ENCODE assay signal across 10 mouse cellular contexts in genomic region chr5:118174310-118175009, GRCm38 (mm10). TPM values are rescaled to one million over a fixed set of nuclear protein-coding genes. Genes with fewer than 3 reads are reported as not detected.
DNase-seq lines count a peak whose midpoint lies in the region; ATAC-seq and TF ChIP-seq lines count a peak whose summit lies in the region.
"Had no signal": no experiment of that assay in that cellular context is flagged by ENCODE, and none has a peak within 500 bp of the region (broad histone marks: within the 10 kb centered on the region; RNA-seq: fewer than 3 reads in every experiment).

No protein-coding gene starts in this region.

- peaks cover 66% of the 10 kb centered on the region for H3K27me3 ChIP-seq in E14TG2a.4 (ENCODE audit: insufficient read depth, low read length)
- peaks cover 71% of the 10 kb centered on the region for H3K27me3 ChIP-seq in hindbrain, embryonic 10.5 days (ENCODE audit: insufficient read depth, poor library complexity, severe bottlenecking)
- peaks cover 54% of the 10 kb centered on the region for H3K27me3 ChIP-seq in midbrain, embryonic 11.5 days (ENCODE audit: control insufficient read depth, insufficient read depth, low read length)
- H3K27me3 ChIP-seq in kidney, adult 2 months (replicated peaks; ENCODE audit: control insufficient read depth, insufficient read depth, low read length) = peaks cover 10% of the 10 kb centered on the region

- H3K4me3 ChIP-seq in E14TG2a.4 (replicated peaks; ENCODE audit: low read length) = peak overlapping the region; percentile 73
- H3K4me3 ChIP-seq in hindbrain, embryonic 10.5 days = peak overlapping the region; percentile 49
- peak overlapping the region; percentile 23 for H3K4me3 ChIP-seq in midbrain, embryonic 11.5 days (ENCODE audit: low read depth, low read length)
- no peak overlapping the region for H3K4me3 ChIP-seq in kidney, adult 2 months (ENCODE audit: insufficient read depth, low read depth, low read length)

- no peak for TF ChIP-seq POLR2A in kidney, adult 2 months (IDR thresholded peaks at IDR 0.05; ENCODE audit: low read depth, low read length)

- TF ChIP-seq CTCF in E14TG2a.4 (conservative IDR thresholded peaks at IDR 0.05; ENCODE audit: low read length) = no peak
- no peak for TF ChIP-seq CTCF in kidney, adult 2 months (conservative IDR thresholded peaks at IDR 0.05; ENCODE audit: insufficient read depth, insufficient read length, low read depth, low read length)

- under 1% methylated on average over 22 of the region's 22 CpGs for WGBS in hindbrain, embryonic 10.5 days
- under 1% methylated on average over 22 of the region's 22 CpGs for WGBS in midbrain, embryonic 11.5 days
- WGBS in kidney, adult 2 months = 2% methylated on average over 22 of the region's 22 CpGs

- no peaks in the 10 kb centered on the region for H3K36me3 ChIP-seq in E14TG2a.4 (ENCODE audit: insufficient read depth, low read length)
- no peaks in the 10 kb centered on the region for H3K36me3 ChIP-seq in hindbrain, embryonic 10.5 days
- no peaks in the 10 kb centered on the region for H3K36me3 ChIP-seq in midbrain, embryonic 11.5 days (ENCODE audit: control insufficient read depth, insufficient read depth, low read length)
- no peaks in the 10 kb centered on the region for H3K36me3 ChIP-seq in kidney, adult 2 months (ENCODE audit: control insufficient read depth, insufficient read depth, low read length)

- DNase-seq in R1 (ENCODE audit: low read depth, low spot score) = peak; percentile 56
- peak; percentile 49 for DNase-seq in hindbrain, embryonic 10.5 days (ENCODE audit: low spot score)
- DNase-seq in midbrain, embryonic 11.5 days (ENCODE audit: low spot score, missing footprints) = peak; percentile 86
- DNase-seq in urinary bladder, postnatal 36 days (ENCODE audit: low spot score in 2 of 2) = no peak
- no peak for DNase-seq in cerebellum, postnatal 25 days
- no peak for DNase-seq in kidney, adult 2 months
- DNase-seq: adrenal gland, adult 2 months; thymus, postnatal 14 days had no signal

- peak overlapping the region; percentile 71 for H3K27ac ChIP-seq in hindbrain, embryonic 10.5 days
- H3K27ac ChIP-seq in midbrain, embryonic 11.5 days (ENCODE audit: low read depth, low read length) = no peak overlapping the region
- no peak overlapping the region for H3K27ac ChIP-seq in kidney, adult 2 months (ENCODE audit: insufficient read depth, low read depth, low read length)

- peaks cover 5% of the 10 kb centered on the region for H3K9me3 ChIP-seq in E14TG2a.4 (ENCODE audit: low read length)
- H3K9me3 ChIP-seq in hindbrain, embryonic 10.5 days = peaks cover 3% of the 10 kb centered on the region; the same call in 1 of the 2 replicates
- peaks cover 4% of the 10 kb centered on the region; the same call in 1 of the 2 replicates for H3K9me3 ChIP-seq in midbrain, embryonic 11.5 days (ENCODE audit: control insufficient read depth, low read length)

- ATAC-seq in midbrain, embryonic 11.5 days (ENCODE audit: low FRiP score) = peak; percentile 46; the same call in 1 of the 2 replicates
- ATAC-seq in megakaryocyte-erythroid progenitor cell, adult 5-6 weeks (replicated peaks; ENCODE audit: low FRiP score, low TSS enrichment, poor library complexity, severe bottlenecking) = no peak

- H3K4me1 ChIP-seq in E14TG2a.4 (replicated peaks; ENCODE audit: low read depth, low read length) = peaks cover 35% of the 10 kb centered on the region
- peaks cover 48% of the 10 kb centered on the region for H3K4me1 ChIP-seq in hindbrain, embryonic 10.5 days (replicated peaks)
- peaks cover 6% of the 10 kb centered on the region for H3K4me1 ChIP-seq in midbrain, embryonic 11.5 days (ENCODE audit: control insufficient read depth, insufficient read depth, low read length)
- H3K4me1 ChIP-seq in kidney, adult 2 months (ENCODE audit: control insufficient read depth, insufficient read depth, low read length) = peaks cover 2% of the 10 kb centered on the region; the same call in 1 of the 2 replicates

- H3K4me2 ChIP-seq in midbrain, embryonic 11.5 days = peak overlapping the region; percentile 51

- H3K9ac ChIP-seq in midbrain, embryonic 11.5 days (ENCODE audit: low read length) = peak overlapping the region; percentile 41; the same call in 1 of the 2 replicates

RNA-seq across cellular contexts. Expression of gene Hrk, which starts 10.0 kb away (rescaled TPM):
- 0.25 and 0.37 TPM in 2 replicates for polyA plus RNA-seq in hindbrain, embryonic 10.5 days (2016; fragmentation: Nextera tagmentation; extraction: Ambion mirVana)
- polyA plus RNA-seq in midbrain, embryonic 11.5 days (2014; fragmentation: Nextera tagmentation; extraction: Ambion mirVana) = 0.08 and 0.18 TPM in 2 replicates
- total RNA-seq in megakaryocyte-erythroid progenitor cell, adult 5-6 weeks (2014; fragmentation: Nextera tagmentation) = not detected in 2 replicates
- not detected in 2 replicates for total RNA-seq in megakaryocyte-erythroid progenitor cell, adult 5-6 weeks (2017)
- 0.01 and 0.02 TPM in 2 replicates for polyA plus RNA-seq in kidney, adult 2 months (2012; rRNA removed)
- total RNA-seq: adrenal gland, adult 2 months had no signal
- polyA plus RNA-seq: adrenal gland, adult 2 months had no signal

RNA-seq across cellular contexts. Expression of gene Fbxw8, which starts 19.2 kb away (rescaled TPM):
- polyA plus RNA-seq in hindbrain, embryonic 10.5 days (2016; fragmentation: Nextera tagmentation; extraction: Ambion mirVana) = 35.0 and 36.8 TPM in 2 replicates
- polyA plus RNA-seq in midbrain, embryonic 11.5 days (2014; fragmentation: Nextera tagmentation; extraction: Ambion mirVana) = 16.5 and 21.1 TPM in 2 replicates
- total RNA-seq in megakaryocyte-erythroid progenitor cell, adult 5-6 weeks (2014; fragmentation: Nextera tagmentation) = 18.1 and 25.3 TPM in 2 replicates
- total RNA-seq in megakaryocyte-erythroid progenitor cell, adult 5-6 weeks (2017) = 12.9 and 23.8 TPM in 2 replicates
- 60.8 and 64.8 TPM in 2 replicates for polyA plus RNA-seq in kidney, adult 2 months (2012; rRNA removed)

Comparison
In these comparisons a context has a peak if more than half of its experiments do, and no peak if none do; other contexts are left out.
1. DNase-seq: peak in R1 (single experiment), hindbrain, embryonic 10.5 days (single experiment) and midbrain, embryonic 11.5 days (single experiment); none in urinary bladder, postnatal 36 days (0 of 2), cerebellum, postnatal 25 days (0 of 2) and kidney, adult 2 months (single experiment).